Mouse (Mus musculus) spleen, adult 2 months (tissue): ENCODE measurements around the gene Prkg1.

Experiments used
- CTCF ChIP-seq: fragments of 200-500 bp; IDR thresholded peaks from 2 replicates; pipeline ENCODE4 v1.5.1; 2011; ENCODE audit warnings: mild to moderate bottlenecking, inconsistent platforms; ENCODE audit not compliant: insufficient read depth, insufficient read length, insufficient replicate concordance; ENCODE audit errors: extremely low read depth
- POLR2A ChIP-seq: fragments of 200-500 bp; IDR thresholded peaks from 2 replicates; pipeline ENCODE4 v1.6.1; 2011; ENCODE audit warnings: low read depth, low read length, inconsistent platforms

DNA sequence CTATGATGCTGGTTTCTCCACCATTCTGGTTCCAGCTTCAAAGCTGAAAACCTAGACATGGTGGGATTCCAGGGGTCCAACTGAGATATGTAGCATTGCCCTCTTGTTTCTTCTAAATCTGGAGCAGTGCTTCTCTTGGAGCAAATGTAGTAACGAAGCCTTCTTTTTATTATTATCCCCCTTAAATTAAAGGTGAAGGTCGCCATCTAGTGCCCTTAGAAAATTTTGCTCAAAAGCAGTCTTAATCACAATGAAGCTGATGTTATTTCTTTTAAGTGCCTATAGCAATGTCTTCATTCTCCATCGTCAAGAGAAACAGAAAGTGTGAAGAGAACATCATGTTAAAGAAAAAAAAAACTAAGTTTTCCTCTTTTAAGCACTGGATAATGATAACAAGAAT, 2.2 kb upstream of the Prkg1 start:
- TF ChIP-seq POLR2A (no peak), CTCF (no peak)
